14 mouse cellular contexts compared by ENCODE assay signal in genomic region chr16:24912381-24912780, GRCm38 (mm10).
DNase-seq lines count a peak whose midpoint lies in the region.
"Had no signal": no experiment of that assay in that cellular context is flagged by ENCODE, and none has a peak within 500 bp of the region (broad histone marks: within the 10 kb centered on the region; RNA-seq: fewer than 3 reads in every experiment).

No protein-coding gene starts in this region.

- peak; percentile 76 for DNase-seq in adrenal gland, adult 2 months
- no peak for DNase-seq in adrenal gland, postnatal 4 days (ENCODE audit: low spot score in 2 of 2)
- peak; percentile 55 for DNase-seq in adrenal gland, postnatal 10 days
- peak; percentile 33 for DNase-seq in adrenal gland, postnatal 25 days
- DNase-seq in testis, postnatal 10 days (ENCODE audit: low spot score): no peak
- DNase-seq in frontal cortex, postnatal 25 days (ENCODE audit: low spot score in 2 of 2): no peak
- DNase-seq in Muller cell, postnatal 12 days (ENCODE audit: inconsistent ontology term): no peak
- DNase-seq: cerebellum, adult 11 months; cerebellum, adult 18-20 months; cerebellum, adult 8-10 months; cerebellum, adult 9-11 months; cerebellum, postnatal 14 days; cerebellum, postnatal 36 days; embryo, embryonic 11 days had no signal

Comparison
In these comparisons a context has a peak if more than half of its experiments do, and no peak if none do; other contexts are left out.
1. DNase-seq: peak in adrenal gland, adult 2 months (single experiment), adrenal gland, postnatal 10 days (single experiment) and adrenal gland, postnatal 25 days (single experiment); none in adrenal gland, postnatal 4 days (0 of 2), testis, postnatal 10 days (single experiment), frontal cortex, postnatal 25 days (0 of 2) and Muller cell, postnatal 12 days (single experiment).